Mouse (Mus musculus) embryonic facial prominence, embryonic 10.5 days (tissue): Measurements from ENCODE around the gene Dip2b. TPM values are rescaled to one million over a fixed set of nuclear protein-coding genes. Genes with fewer than 3 reads are reported as not detected.

Source experiments
- DNase-seq: peaks from one replicate; pipeline ENCODE4 v3.0.0-alpha.2; 2017; ENCODE audit warnings: low spot score
- H3K27ac ChIP-seq: fragments of 300-500 bp; sonication (generic); replicated peaks from 2 replicates; pipeline ENCODE4 v1.5.1; 2016; ENCODE audit warnings: mild to moderate bottlenecking
- H3K27me3 ChIP-seq: fragments of 300-500 bp; sonication (generic); replicated peaks from 2 replicates; pipeline ENCODE4 v1.6.1; 2016; ENCODE audit warnings: low read depth, mild to moderate bottlenecking; ENCODE audit not compliant: poor library complexity, severe bottlenecking
- H3K36me3 ChIP-seq: fragments of 300-500 bp; sonication (generic); replicated peaks from 2 replicates; pipeline ENCODE4 v1.6.1; 2016; ENCODE audit warnings: mild to moderate bottlenecking, moderate library complexity
- H3K4me1 ChIP-seq: fragments of 300-500 bp; sonication (generic); 2 replicates; pipeline ENCODE4 v1.6.1; 2016
- H3K4me3 ChIP-seq: fragments of 300-500 bp; sonication (generic); 2 replicates; pipeline ENCODE4 v1.5.1; 2016; ENCODE audit warnings: mild to moderate bottlenecking, moderate library complexity
- H3K9me3 ChIP-seq: fragments of 300-500 bp; sonication (generic); 2 replicates; pipeline ENCODE4 v1.6.1; 2016; ENCODE audit warnings: mild to moderate bottlenecking
- WGBS: fragments of 180-500 bp; shearing (Covaris S2); methylation state at CpG from one replicate; pipeline ENCODE4 v1.1.7; 2016; 5-methylcytosine and 5-hydroxymethylcytosine counted together
- polyA plus RNA-seq: library from polyadenylated mRNA; unstranded; fragments of >200 nt; fragmentation: Nextera tagmentation; extraction: Ambion mirVana; gene quantifications from 2 replicates; pipeline ENCODE4 v1.2.1, GENCODE M21; 2016

Dip2b gene
- polyA plus RNA-seq, 1 experiment from 2014 or later: 16.2 TPM

DNA sequence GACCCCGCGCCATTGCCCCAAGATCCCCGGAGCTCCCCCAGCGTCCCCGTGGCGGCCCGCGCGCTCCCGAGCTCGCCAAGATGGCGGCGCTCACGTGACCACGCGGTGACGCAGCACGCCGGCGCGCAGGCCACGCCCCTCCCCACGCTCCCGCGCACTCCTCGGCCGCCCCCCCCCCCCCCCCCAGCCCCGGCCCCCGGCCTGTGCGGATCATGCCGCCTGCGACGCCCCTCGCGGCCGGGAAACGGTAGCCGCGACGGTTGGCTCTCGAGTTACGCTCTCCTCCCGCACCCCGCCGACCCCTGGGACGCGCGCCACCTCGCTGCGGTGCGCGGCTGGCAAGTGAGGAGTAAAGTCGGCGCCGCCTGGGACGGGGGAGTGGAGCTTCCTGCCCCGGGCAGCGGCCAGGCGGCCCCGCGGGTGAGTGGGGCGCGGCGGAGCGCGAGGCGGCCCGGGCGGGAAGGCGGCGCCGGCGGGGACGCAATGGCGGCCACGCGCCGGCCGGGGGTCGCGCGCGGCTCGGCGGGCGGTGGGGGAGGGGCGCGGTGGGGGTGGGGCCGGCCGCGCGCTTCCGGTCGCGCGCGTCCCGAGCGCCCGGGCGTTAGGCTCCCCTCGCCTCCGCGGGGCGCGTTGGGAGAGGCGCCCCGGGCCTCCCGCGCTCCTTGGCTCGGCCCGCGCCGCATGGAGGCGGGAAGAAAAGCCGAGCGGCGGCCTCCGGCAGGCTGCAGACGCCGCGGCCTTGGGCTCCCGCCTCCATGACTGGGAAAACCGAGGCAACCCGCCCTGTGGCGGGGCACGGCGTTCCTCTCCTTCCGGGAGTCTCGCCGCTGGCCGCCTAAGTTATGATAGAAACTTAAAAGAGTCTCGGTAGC, 189.4 kb downstream of the Dip2b start, which contains the start of gene Atf1:
TSS of gene Atf1 (plus strand) at position 157 of the 872 bp plus-strand sequence.
- peaks cover 21% of the 10 kb centered on the region for H3K4me1 ChIP-seq
- H3K9me3 ChIP-seq: peaks cover 5% of the 10 kb centered on the region; the same call in 1 of the 2 replicates
- peak; percentile 96 for DNase-seq
- H3K36me3 ChIP-seq: peaks cover 44% of the 10 kb centered on the region
- under 1% methylated on average over 117 of the region's 133 CpGs for WGBS
- peak within 1 kb of the TSS; percentile 100 for H3K27ac ChIP-seq
- peak within 1 kb of the TSS; percentile 91 for H3K4me3 ChIP-seq
- H3K27me3 ChIP-seq: no peaks in the 10 kb centered on the region

DNA sequence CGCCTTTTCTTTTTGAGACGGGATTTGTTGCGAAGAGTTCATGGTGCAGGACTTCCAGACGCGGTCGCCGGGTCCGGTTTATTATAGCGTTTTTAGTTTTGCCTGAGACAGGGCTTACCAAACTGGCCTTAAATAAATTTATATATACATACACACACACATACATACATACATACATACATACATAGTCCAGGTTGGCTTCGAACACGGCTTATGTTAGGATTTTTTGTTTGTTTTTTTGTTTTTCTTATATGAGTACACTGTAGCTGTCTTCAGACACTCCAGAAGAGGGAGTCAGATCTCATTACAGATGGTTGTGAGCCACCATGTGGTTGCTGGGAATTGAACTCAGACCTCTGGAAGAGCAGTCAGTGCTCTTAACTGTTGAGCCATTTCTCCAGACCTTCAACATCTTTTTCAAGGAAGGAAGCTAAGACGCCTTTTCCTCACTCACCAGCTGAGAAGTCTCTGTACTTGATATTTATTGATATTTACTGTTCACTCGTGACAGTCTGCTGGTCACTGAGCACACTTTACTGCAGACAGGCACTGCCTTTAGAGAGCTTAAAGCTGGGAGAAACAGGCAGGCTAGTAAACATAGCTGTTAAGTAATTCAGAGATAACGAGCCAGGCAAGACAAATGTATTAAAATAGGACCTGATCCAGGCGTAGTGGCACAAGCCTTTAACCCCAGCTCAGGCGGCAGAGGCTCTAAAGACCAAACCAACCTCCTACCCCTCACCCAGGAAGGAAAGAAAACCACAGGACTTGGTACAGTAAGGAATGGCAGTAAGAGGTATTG, 190.3 kb downstream of the Dip2b start:
- DNase-seq: no peak
- WGBS: 21% methylated on average over 16 of the region's 16 CpGs
- no peaks in the 10 kb centered on the region for H3K9me3 ChIP-seq
- peak overlapping the region; percentile 100 for H3K27ac ChIP-seq
- peak overlapping the region; percentile 91 for H3K4me3 ChIP-seq
- H3K36me3 ChIP-seq: peaks cover 44% of the 10 kb centered on the region
- no peaks in the 10 kb centered on the region for H3K27me3 ChIP-seq
- H3K4me1 ChIP-seq: peaks cover 21% of the 10 kb centered on the region

GRCm38 (mm10) chr15:100230655-100231054, 192.2 kb downstream of the Dip2b start:
- Histone ChIP-seq H3K36me3 (peaks cover 46% of the 10 kb centered on the region), H3K4me3 (no peak overlapping the region), H3K9me3 (no peaks in the 10 kb centered on the region), H3K4me1 (peaks cover 21% of the 10 kb centered on the region), H3K27me3 (no peaks in the 10 kb centered on the region), H3K27ac (no peak overlapping the region)
- WGBS: 82% methylated on average over 1 of the region's 1 CpGs
- no peak for DNase-seq

DNA sequence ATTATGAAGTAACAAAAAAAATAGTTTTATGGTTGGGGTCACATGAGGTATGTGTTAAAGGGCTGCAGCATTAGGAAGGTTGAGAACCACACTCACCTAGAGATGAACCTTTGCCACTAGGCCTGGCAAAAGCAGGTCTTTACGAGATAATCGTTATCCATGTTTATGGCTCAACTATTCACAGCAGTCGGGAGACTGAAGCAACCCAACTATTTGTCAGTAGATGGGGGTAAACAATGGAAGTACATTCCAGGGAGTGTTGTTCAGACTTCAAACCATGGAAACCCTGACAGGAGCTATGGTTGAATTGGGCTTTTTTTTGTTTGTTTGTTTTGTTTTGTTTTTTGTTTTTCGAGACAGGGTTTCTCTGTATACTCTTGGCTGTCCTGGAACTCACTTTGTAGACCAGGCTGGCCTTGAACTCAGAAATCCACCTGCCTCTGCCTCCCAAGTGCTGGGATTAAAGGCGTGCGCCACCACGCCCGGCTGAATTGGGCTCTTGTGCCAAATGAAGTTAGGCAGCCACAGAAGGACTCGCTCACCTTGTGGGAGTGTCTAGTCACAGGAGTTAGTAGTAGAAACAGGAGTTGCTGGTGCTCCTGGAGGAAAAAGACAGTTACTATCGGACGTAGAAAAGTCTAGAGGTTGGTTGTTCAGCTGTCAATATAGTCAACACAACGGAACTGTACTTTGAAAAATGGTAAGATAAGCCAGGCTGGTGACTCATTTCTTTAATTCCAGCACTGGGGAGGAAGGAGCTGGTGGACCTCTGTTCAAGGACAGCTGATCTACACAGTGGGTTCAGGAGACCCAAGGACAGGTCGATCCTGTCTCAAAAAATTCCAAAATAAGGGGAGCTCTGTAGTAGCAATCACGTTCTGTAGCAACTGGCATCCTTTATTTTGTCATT, 193.4 kb downstream of the Dip2b start:
- Histone ChIP-seq H3K36me3 (peaks cover 58% of the 10 kb centered on the region), H3K27ac (no peak overlapping the region), H3K4me1 (peaks cover 18% of the 10 kb centered on the region), H3K4me3 (no peak overlapping the region), H3K9me3 (no peaks in the 10 kb centered on the region), H3K27me3 (no peaks in the 10 kb centered on the region)
- no peak for DNase-seq
- 93% methylated on average over 14 of the region's 14 CpGs for WGBS

- H3K27ac ChIP-seq: no peak overlapping the region
- DNase-seq: no peak
- peaks cover 88% of the 10 kb centered on the region for H3K36me3 ChIP-seq
- no peaks in the 10 kb centered on the region for H3K4me1 ChIP-seq
- H3K9me3 ChIP-seq: no peaks in the 10 kb centered on the region
- H3K27me3 ChIP-seq: no peaks in the 10 kb centered on the region
- H3K4me3 ChIP-seq: no peak overlapping the region
- WGBS: 92% methylated on average over 12 of the region's 12 CpGs
These were observed 196.9 kb downstream of the Dip2b start for GRCm38 (mm10) chr15:100235208-100235965.

DNA sequence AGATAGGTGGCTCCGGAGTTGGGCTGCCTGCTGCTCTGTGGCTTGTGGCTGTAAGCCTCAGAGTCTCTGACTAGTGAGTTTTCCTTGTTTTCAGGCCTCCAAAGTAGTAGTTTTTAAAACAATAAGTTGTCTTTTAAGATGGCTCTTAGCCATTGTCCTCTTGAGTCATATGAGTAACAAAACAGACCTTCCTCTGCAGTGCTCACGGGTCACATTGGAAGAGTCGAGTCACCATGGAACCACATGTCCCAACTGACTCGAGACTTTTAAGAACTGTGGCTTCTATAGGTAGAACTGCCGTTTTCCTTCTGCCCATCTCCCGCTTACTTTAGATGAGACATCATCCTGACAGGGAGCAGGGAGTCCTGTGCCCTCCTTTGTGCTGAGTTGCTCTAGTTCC, 198.5 kb downstream of the Dip2b start:
- peaks cover 99% of the 10 kb centered on the region for H3K36me3 ChIP-seq

DNA sequence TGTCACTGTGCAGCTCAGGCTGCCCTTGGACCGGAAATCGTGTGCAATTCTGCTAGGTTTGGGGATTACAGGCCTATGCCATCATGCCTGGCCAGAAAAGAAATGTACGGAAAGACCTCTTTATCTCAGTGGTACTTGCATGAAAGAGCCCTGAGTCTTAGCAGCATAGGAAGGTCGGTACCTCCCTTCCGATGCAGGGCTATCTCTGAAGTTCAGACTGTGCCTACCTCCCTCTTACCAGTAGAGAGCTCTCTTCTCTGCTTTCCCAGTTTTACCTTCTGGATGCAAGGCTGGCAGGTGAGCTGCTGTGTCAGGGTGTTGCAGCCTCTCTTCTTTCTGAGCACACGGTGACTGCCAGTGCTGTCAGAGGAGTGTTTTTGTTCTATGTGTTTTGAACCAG, 203.3 kb downstream of the Dip2b start:
- Histone ChIP-seq H3K36me3 (peaks cover 99% of the 10 kb centered on the region), H3K27ac (no peak overlapping the region), H3K4me3 (no peak overlapping the region), H3K9me3 (no peaks in the 10 kb centered on the region), H3K27me3 (no peaks in the 10 kb centered on the region), H3K4me1 (no peaks in the 10 kb centered on the region)
- no peak for DNase-seq
- WGBS: 93% methylated on average over 6 of the region's 6 CpGs

More for the DNA sequence above, 198.5 kb downstream of the Dip2b start:
- no peaks in the 10 kb centered on the region for H3K4me1 ChIP-seq
- no peak for DNase-seq
- H3K27me3 ChIP-seq: no peaks in the 10 kb centered on the region
- H3K4me3 ChIP-seq: no peak overlapping the region
- no peak overlapping the region for H3K27ac ChIP-seq
- WGBS: 91% methylated on average over 6 of the region's 6 CpGs
- no peaks in the 10 kb centered on the region for H3K9me3 ChIP-seq

DNA sequence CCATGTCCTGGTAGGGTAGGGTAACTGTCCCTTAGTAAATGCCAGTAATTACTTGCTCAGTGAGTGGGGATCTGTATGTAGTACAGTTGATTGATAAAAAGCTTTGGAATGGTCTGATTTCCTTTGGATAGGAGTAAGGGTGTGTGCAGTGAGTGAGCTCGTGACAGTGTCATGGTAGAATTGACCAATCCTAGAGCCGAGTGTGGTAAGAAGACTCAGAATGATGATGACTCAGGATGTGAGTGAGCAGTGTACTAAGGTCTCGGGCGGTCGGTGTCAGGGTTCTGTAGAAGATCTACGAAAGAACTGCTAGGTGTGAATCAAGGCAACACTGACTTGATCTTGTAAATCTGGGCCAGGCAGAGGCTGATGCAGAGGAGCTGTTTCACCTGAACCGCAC, 207.5 kb downstream of the Dip2b start:
- WGBS: 96% methylated on average over 7 of the region's 7 CpGs

GRCm38 (mm10) chr15:100247296-100247695, 208.8 kb downstream of the Dip2b start:
- WGBS: 95% methylated on average over 9 of the region's 9 CpGs
- Histone ChIP-seq H3K9me3 (no peaks in the 10 kb centered on the region), H3K27me3 (no peaks in the 10 kb centered on the region), H3K36me3 (peaks cover 100% of the 10 kb centered on the region), H3K27ac (no peak overlapping the region), H3K4me1 (no peaks in the 10 kb centered on the region), H3K4me3 (no peak overlapping the region)
- DNase-seq: no peak

More for the DNA sequence above, 207.5 kb downstream of the Dip2b start:
- H3K36me3 ChIP-seq: peaks cover 100% of the 10 kb centered on the region
- no peaks in the 10 kb centered on the region for H3K4me1 ChIP-seq
- DNase-seq: no peak
- no peaks in the 10 kb centered on the region for H3K27me3 ChIP-seq
- H3K27ac ChIP-seq: no peak overlapping the region
- H3K4me3 ChIP-seq: no peak overlapping the region
- H3K9me3 ChIP-seq: no peaks in the 10 kb centered on the region

GRCm38 (mm10) chr15:100248665-100249433, 210.4 kb downstream of the Dip2b start:
- no peak overlapping the region for H3K27ac ChIP-seq
- 93% methylated on average over 6 of the region's 6 CpGs for WGBS
- no peak for DNase-seq
- H3K4me1 ChIP-seq: no peaks in the 10 kb centered on the region
- H3K9me3 ChIP-seq: no peaks in the 10 kb centered on the region
- H3K27me3 ChIP-seq: no peaks in the 10 kb centered on the region
- no peak overlapping the region for H3K4me3 ChIP-seq
- H3K36me3 ChIP-seq: peaks cover 100% of the 10 kb centered on the region
